Mouse (Mus musculus) hindbrain, embryonic 11.5 days (tissue): ENCODE measurements around the gene Hsf2bp. TPM values are rescaled to one million over a fixed set of nuclear protein-coding genes. Genes with fewer than 3 reads are reported as not detected.

Experiments used
- ATAC-seq: fragments of 200-750 bp; cut with Nextera tagmentation; 2 replicates; pipeline ENCODE4 v1.8.0; 2017; ENCODE audit warnings: mild to moderate bottlenecking, moderate TSS enrichment, moderate library complexity; ENCODE audit not compliant: low FRiP score
- DNase-seq: peaks from one replicate; pipeline ENCODE4 v3.0.0-alpha.2; 2015; ENCODE audit warnings: low spot score
- H3K27ac ChIP-seq: fragments of 300-500 bp; sonication (generic); 2 replicates; pipeline ENCODE4 v1.5.1; 2014; ENCODE audit warnings: mild to moderate bottlenecking, low read depth, low read length
- H3K27me3 ChIP-seq: fragments of 300-500 bp; sonication (generic); 2 replicates; pipeline ENCODE4 v1.6.1; 2014; ENCODE audit warnings: mild to moderate bottlenecking, low read length, moderate library complexity, mixed read lengths; ENCODE audit not compliant: control insufficient read depth, insufficient read depth
- H3K36me3 ChIP-seq: fragments of 300-500 bp; sonication (generic); 2 replicates; pipeline ENCODE4 v1.6.1; 2014; ENCODE audit warnings: mild to moderate bottlenecking, low read length, moderate library complexity, mixed read lengths; ENCODE audit not compliant: control insufficient read depth, insufficient read depth
- H3K4me1 ChIP-seq: fragments of 300-500 bp; sonication (generic); replicated peaks from 2 replicates; pipeline ENCODE4 v1.6.1; 2014; ENCODE audit warnings: low read length, mixed read lengths; ENCODE audit not compliant: control insufficient read depth, insufficient read depth
- H3K4me2 ChIP-seq: fragments of 300-500 bp; sonication (generic); replicated peaks from 2 replicates; pipeline ENCODE4 v1.6.1; 2014; ENCODE audit warnings: mild to moderate bottlenecking, low read depth, low read length
- H3K4me3 ChIP-seq: fragments of 300-500 bp; sonication (generic); 2 replicates; pipeline ENCODE4 v1.5.1; 2014; ENCODE audit warnings: low read depth, low read length
- H3K9ac ChIP-seq: fragments of 300-500 bp; sonication (generic); 2 replicates; pipeline ENCODE4 v1.6.1; 2014; ENCODE audit warnings: low read depth, low read length
- H3K9me3 ChIP-seq: fragments of 300-500 bp; sonication (generic); 2 replicates; pipeline ENCODE4 v1.6.1; 2016; ENCODE audit warnings: low read length; ENCODE audit not compliant: control insufficient read depth
- WGBS: fragments of 180-500 bp; shearing (Covaris S2); extraction: QIAGEN DNeasy Blood & Tissue Kit; methylation state at CpG from one replicate; pipeline ENCODE4 v1.1.7; 2014; 5-methylcytosine and 5-hydroxymethylcytosine counted together
- polyA plus RNA-seq: library from polyadenylated mRNA; unstranded; fragments of >200 nt; fragmentation: Nextera tagmentation; extraction: Ambion mirVana; gene quantifications from 2 replicates; pipeline ENCODE4 v1.2.1, GENCODE M21; 2014

Hsf2bp gene
- polyA plus RNA-seq, 1 experiment from 2014 or later: 0.57 TPM

GRCm38 (mm10) chr17:31941616-31942015, 94.5 kb downstream of the Hsf2bp start:
- H3K27me3 ChIP-seq: no peaks in the 10 kb centered on the region
- no peaks in the 10 kb centered on the region for H3K36me3 ChIP-seq
- H3K27ac ChIP-seq: no peak overlapping the region
- H3K9ac ChIP-seq: no peak overlapping the region
- WGBS: 56% methylated on average over 4 of the region's 4 CpGs
- no peak overlapping the region for H3K4me2 ChIP-seq
- DNase-seq: no peak
- no peak for ATAC-seq
- no peaks in the 10 kb centered on the region for H3K9me3 ChIP-seq
- H3K4me3 ChIP-seq: no peak overlapping the region
- H3K4me1 ChIP-seq: no peaks in the 10 kb centered on the region

GRCm38 (mm10) chr17:31940607-31941006, 95.5 kb downstream of the Hsf2bp start:
- Histone ChIP-seq H3K27ac (no peak overlapping the region), H3K27me3 (no peaks in the 10 kb centered on the region), H3K4me1 (no peaks in the 10 kb centered on the region), H3K9me3 (no peaks in the 10 kb centered on the region), H3K4me2 (no peak overlapping the region), H3K4me3 (no peak overlapping the region), H3K9ac (no peak overlapping the region), H3K36me3 (no peaks in the 10 kb centered on the region)
- 81% methylated on average over 4 of the region's 4 CpGs for WGBS
- DNase-seq (no peak), ATAC-seq (no peak)

GRCm38 (mm10) chr17:31939292-31940060, 96.7 kb downstream of the Hsf2bp start:
- Histone ChIP-seq H3K27ac (no peak overlapping the region), H3K4me1 (no peaks in the 10 kb centered on the region; the same call in 1 of the 2 replicates), H3K4me3 (no peak overlapping the region), H3K27me3 (no peaks in the 10 kb centered on the region), H3K9ac (no peak overlapping the region), H3K9me3 (no peaks in the 10 kb centered on the region), H3K36me3 (no peaks in the 10 kb centered on the region), H3K4me2 (no peak overlapping the region)
- ATAC-seq (no peak), DNase-seq (no peak)
- 90% methylated on average over 16 of the region's 16 CpGs for WGBS

GRCm38 (mm10) chr17:31938539-31939260, 97.4 kb downstream of the Hsf2bp start:
- Histone ChIP-seq H3K4me1 (no peaks in the 10 kb centered on the region; the same call in 1 of the 2 replicates), H3K27me3 (no peaks in the 10 kb centered on the region), H3K9ac (no peak overlapping the region), H3K4me3 (no peak overlapping the region), H3K9me3 (no peaks in the 10 kb centered on the region), H3K36me3 (no peaks in the 10 kb centered on the region), H3K4me2 (no peak overlapping the region), H3K27ac (no peak overlapping the region)
- no peak for ATAC-seq
- 82% methylated on average over 12 of the region's 12 CpGs for WGBS
- no peak for DNase-seq

GRCm38 (mm10) chr17:31937141-31937554, 99.0 kb downstream of the Hsf2bp start:
- no peaks in the 10 kb centered on the region for H3K36me3 ChIP-seq
- no peak overlapping the region for H3K4me2 ChIP-seq
- H3K4me1 ChIP-seq: no peaks in the 10 kb centered on the region; the same call in 1 of the 2 replicates
- DNase-seq (no peak), ATAC-seq (no peak)
- 40% methylated on average over 3 of the region's 3 CpGs for WGBS
- no peak overlapping the region for H3K9ac ChIP-seq
- no peak overlapping the region for H3K4me3 ChIP-seq
- H3K9me3 ChIP-seq: no peaks in the 10 kb centered on the region
- H3K27me3 ChIP-seq: no peaks in the 10 kb centered on the region
- no peak overlapping the region for H3K27ac ChIP-seq

- Histone ChIP-seq H3K4me1 (no peaks in the 10 kb centered on the region; the same call in 1 of the 2 replicates), H3K9me3 (no peaks in the 10 kb centered on the region), H3K27me3 (no peaks in the 10 kb centered on the region), H3K4me2 (no peak overlapping the region), H3K4me3 (no peak overlapping the region), H3K9ac (no peak overlapping the region), H3K36me3 (no peaks in the 10 kb centered on the region), H3K27ac (no peak overlapping the region)
- DNase-seq: no peak
- ATAC-seq: no peak
- WGBS: 75% methylated on average over 3 of the region's 3 CpGs
These were observed 100.3 kb downstream of the Hsf2bp start for GRCm38 (mm10) chr17:31935841-31936240.

GRCm38 (mm10) chr17:31935091-31935830, 100.9 kb downstream of the Hsf2bp start:
- DNase-seq: no peak
- H3K9ac ChIP-seq: no peak overlapping the region
- no peaks in the 10 kb centered on the region for H3K27me3 ChIP-seq
- ATAC-seq: no peak
- H3K36me3 ChIP-seq: no peaks in the 10 kb centered on the region
- H3K27ac ChIP-seq: no peak overlapping the region
- H3K4me3 ChIP-seq: no peak overlapping the region
- H3K9me3 ChIP-seq: no peaks in the 10 kb centered on the region
- H3K4me1 ChIP-seq: no peaks in the 10 kb centered on the region; the same call in 1 of the 2 replicates
- WGBS: 68% methylated on average over 6 of the region's 6 CpGs
- no peak overlapping the region for H3K4me2 ChIP-seq

- 71% methylated on average over 1 of the region's 1 CpGs for WGBS
- no peaks in the 10 kb centered on the region for H3K36me3 ChIP-seq
- H3K4me2 ChIP-seq: no peak overlapping the region
- ATAC-seq (no peak), DNase-seq (no peak)
- no peak overlapping the region for H3K4me3 ChIP-seq
- peaks cover 3% of the 10 kb centered on the region; the same call in 1 of the 2 replicates for H3K4me1 ChIP-seq
- no peak overlapping the region for H3K27ac ChIP-seq
- H3K27me3 ChIP-seq: no peaks in the 10 kb centered on the region
- H3K9ac ChIP-seq: no peak overlapping the region
- no peaks in the 10 kb centered on the region for H3K9me3 ChIP-seq
These were observed 102.2 kb downstream of the Hsf2bp start for GRCm38 (mm10) chr17:31933956-31934355.
